Mouse (Mus musculus) right cerebral cortex, postnatal 10 days (tissue): ENCODE data around the gene Hlcs.

ENCODE experiments used
- DNase-seq, 2 experiments: peaks; one replicate each; pipeline ENCODE4 v3.0.0; 2021; ENCODE audit warnings: low spot score in 2 of 2

Hlcs gene

GRCm38 (mm10) chr16:94208152-94208551, 105.2 kb downstream of the Hlcs start:
- DNase-seq = no peak

DNA sequence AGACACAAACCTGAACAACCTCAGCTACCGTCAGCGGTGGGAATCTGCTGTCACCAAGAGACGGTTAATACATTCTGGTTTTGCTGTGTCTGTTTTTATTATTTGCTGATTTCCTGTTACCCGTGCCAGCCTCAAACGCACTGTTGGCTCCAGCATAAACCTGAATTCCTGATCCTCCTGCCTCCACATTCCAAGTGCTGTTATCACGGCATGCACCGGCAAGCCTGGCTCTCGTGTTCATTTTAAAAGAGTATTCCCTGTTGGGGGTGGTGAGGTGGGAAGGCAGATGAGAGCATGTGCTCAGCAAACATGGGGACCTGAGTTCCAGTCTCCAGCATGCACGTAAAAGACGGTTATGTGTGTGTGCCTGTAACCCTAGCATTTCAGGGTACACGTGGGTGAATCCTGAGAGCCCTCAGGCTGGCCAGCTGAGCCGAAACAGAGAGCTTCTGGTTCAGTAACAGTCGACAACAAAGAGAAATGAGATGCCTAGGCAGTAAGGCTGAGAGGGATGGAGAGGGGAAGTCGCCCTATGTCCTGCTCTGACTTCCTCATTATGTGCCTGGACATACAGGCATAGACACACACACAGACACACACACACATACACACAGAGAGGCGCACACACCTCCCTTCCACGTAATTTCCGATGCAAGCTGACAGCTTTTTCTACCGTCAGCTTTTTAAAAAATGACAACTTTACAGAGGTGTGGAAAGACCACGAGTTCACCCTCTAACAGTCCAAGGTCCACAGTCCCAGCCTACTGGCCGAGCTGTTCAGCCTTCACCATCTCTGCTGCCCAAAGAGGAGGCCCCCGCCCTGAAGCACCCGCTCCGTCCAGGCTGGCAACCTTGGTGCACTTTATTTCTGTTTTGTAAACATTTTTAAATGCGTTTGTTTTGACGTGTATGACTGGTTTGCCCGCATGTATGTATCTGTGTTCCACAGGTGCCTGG, 107.6 kb downstream of the Hlcs start:
- no peak for DNase-seq

DNA sequence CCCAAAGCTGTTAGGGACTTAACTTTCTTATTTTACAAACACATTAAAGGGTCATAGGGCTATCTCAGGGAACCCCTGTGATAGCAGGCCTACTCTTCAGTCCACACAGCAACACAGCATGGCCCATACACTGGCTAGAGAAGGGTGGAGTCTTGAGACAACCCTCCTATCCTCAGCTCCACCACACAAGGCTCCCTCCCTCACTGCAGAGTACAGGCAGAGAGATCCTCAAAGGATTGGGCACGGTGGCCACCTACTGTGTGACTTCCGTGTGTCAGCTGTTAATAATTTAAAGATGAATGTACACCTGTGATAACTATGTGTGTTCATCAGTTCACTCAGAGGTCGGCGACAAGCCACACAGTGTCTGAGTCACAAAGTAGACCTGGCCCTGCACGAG, 112.0 kb downstream of the Hlcs start:
- DNase-seq = no peak

GRCm38 (mm10) chr16:94195913-94196312, 117.5 kb downstream of the Hlcs start:
- no peak for DNase-seq

DNA sequence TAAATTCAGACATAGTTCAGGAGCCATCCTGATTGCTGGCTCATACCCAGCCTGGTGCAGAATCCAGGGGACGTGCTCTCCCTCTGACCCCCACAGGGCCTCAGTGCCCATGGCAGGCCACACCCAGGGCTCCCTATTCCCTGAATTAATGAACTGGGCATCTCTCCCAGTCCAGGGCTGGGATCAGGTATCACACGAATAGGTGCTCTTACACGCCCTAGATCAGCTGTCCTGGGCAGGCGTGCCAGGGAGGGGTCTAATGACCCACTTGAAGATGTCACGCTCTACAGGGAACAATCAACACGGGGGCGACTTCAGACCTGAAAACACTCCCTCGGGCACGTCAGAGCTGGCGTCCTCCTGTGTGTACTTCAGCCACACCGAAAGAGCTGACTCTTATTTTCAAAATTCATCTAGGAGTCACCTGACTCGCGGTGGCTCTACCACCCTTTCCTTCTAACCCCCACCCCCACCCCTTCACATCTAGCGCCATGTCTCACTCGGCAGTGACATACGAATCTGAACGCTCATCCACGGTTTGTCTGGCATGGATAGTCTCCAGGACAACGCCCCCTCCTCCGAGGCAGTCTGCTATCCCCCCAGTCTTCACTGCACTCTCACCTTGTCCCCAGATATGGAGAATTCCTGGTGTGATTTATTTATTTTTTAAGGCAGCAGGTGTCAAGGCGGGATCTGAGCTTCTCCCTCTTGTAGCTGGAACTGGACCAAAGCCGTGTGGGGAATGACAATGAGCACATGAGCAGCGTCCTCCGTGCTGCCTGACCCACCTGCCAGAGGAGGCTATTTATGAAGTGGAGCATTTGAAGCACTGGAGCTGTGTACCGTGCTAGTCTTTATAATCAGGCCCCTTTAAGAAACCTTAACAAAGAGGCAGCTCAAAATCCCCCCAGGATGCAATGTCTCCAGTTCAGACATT, 121.7 kb downstream of the Hlcs start:
- no peak for DNase-seq

DNA sequence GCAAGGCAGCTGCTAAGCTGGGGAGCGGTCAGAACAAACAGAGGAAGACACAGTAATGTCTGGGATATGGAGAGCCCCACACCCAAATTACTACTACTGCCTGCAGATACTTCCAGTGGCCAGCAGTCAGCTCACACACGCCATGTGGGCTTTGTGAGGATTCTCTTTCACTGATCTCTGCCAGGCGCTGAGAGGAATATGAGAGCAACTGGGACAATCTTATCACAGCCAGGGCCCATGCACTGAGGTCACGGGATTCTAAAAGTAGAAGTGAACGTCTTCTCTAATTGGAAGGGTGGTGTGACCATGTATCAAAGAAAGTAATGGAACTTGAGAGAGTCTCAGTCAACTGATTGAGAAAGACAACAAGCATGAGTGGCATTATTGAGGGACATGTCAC, 123.1 kb downstream of the Hlcs start:
- no peak for DNase-seq

DNA sequence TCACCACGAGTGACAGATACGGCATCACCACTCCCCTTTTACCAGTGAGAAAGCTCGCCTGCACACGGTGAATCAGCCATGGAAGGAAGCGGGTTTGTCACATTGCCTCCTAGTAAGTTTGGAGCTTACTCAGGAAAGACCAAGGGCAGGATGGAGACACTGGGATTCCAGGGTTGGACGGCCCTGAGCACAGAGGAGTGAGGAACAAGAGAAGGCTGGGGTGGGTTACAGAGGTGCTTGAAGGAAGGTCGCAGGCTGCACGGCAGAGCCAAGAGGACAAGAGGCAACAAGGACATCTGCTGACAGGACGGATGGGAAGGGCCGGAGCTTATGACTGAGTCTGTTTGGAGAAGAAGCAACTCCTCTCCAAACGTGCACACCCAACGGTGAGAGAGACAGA, 126.8 kb downstream of the Hlcs start:
- DNase-seq = no peak

GRCm38 (mm10) chr16:94185430-94185829, 127.9 kb downstream of the Hlcs start:
- no peak for DNase-seq

- DNase-seq = no peak
Measured at GRCm38 (mm10) chr16:94180122-94180870, 133.1 kb downstream of the Hlcs start.

DNA sequence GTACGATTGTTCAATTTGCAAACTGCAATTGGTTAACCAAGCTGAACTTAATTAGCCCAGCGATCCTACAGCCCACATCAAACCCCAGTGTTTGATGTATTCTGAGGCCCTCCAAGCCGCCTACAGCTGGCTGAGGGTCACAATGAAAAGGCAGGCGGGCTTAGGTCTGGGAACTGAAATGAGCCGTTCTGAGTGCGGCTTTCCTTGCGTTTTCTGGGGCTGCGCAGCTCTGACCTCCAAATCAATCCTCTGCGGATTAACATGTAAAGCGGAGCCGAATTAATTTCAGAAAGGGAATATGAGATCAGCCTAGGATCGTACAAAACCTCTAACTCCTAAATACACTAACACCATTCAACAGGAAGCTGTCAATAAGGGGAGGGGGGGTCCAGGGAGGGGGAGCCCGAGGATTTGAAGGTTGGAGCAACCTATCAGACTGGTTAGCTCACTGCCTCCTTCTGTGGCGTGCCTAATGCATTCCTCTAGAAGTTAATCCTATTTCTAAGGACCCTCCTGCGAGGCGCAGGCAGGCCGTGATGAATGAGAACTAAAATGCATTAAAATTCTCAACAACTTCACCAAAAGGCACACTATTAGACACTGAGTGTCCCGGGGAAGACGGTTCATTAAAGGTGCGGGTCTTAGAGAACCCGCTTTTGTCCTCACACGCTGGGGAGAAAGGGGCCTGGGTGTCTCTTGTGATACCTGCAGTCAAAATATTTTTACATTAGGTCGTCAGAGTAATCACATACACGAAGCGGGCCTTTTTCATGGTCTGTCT, 133.8 kb downstream of the Hlcs start:
- DNase-seq = no peak

DNA sequence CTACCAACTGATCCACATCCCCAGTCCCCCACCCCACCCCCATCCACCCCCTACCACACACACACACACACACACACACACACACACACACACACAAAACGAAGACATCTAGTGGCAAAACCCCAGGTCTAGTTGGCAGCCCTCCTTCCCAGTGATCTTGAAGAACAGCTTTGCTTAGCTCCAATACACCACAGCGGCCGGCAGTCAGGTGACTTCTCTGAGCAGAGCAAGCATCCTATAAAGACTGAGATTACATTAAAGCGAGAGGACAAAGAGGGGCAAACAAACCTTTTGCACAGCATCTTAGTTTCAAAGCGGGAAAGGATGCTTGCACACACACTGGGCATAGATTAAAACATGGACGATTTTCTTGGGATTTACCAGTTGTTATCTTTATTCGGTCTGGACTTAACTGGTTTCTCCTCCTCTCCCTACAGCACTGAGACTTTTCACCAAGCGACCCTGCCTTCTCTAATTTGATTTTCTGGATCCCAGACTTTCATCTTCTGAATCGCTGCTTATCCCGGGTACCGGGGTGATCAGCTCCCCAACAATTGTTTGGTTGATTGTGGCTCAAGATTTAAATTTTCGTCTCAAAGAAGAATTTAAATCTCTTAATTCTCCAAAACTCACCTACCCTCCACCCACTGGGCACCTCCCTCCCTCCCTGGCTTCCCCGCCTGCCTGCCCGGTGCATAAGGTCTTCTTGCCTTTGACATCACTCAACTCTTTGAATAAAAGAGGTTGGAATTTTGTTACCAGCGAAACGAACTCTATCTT, 134.7 kb downstream of the Hlcs start:
- DNase-seq = no peak

GRCm38 (mm10) chr16:94176997-94177857, 136.1 kb downstream of the Hlcs start:
- DNase-seq = peak; percentile 39 to 49

GRCm38 (mm10) chr16:94175366-94175986, 137.9 kb downstream of the Hlcs start:
- no peak for DNase-seq

DNA sequence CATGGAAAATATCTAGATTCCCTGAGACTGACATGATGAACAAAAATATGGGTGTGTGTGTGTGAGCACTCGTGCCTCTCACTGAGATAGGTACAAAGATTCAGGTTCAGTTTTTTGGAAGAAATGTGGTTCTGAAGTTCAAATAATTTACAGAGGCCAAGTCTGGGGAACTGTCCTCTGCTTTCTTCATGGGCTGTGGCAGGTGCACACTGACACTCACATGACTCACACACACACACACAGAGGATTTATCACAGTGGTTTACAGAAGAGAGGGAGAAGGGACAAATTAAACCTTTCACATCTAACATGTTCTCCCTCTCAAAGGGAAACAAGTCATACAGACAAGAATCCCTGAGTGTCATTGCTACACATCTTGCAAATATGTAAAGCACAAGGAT, 140.0 kb downstream of the Hlcs start:
- no peak for DNase-seq

DNA sequence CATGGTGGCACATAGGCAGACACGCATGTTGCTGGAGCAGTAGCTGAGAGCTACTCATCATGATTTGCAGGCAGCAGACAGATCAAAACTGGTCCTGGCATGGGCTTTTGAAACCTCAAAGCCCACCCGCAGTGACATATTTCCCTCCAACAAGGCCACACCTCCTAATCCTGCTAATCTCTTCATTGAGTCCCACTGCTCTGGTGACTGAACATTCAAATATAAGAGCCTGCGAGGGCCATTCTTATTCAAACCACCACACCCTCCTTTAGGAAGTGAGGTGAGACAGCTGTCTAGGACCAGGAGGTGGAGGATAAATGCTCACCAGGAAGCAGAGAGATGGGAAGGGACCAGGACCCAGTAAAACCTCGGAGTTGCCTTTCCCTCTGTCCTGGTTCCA, 143.2 kb downstream of the Hlcs start:
- no peak for DNase-seq

- no peak for DNase-seq
Measured at GRCm38 (mm10) chr16:94168655-94169545, 144.5 kb downstream of the Hlcs start.

DNA sequence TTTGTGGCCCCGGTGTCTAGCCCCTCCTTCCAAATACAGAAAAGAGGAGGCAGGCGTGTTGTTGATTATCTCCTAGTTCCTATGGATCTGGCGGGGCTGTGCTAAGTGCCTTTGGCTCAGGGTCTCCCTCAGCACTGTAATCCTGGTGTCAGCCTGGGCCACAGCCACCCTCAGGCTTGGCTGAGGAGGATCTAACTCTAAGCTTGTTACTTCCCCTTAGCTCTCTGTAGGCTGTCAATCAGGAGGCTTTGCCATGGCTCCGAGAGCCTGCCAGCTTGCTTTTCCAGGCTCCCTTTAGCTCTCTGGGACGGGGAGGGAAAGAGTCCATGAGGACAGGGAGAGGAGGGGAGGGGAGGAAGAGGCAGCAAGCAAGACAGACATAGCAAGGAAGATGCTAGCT, 148.4 kb downstream of the Hlcs start:
- DNase-seq = no peak

DNA sequence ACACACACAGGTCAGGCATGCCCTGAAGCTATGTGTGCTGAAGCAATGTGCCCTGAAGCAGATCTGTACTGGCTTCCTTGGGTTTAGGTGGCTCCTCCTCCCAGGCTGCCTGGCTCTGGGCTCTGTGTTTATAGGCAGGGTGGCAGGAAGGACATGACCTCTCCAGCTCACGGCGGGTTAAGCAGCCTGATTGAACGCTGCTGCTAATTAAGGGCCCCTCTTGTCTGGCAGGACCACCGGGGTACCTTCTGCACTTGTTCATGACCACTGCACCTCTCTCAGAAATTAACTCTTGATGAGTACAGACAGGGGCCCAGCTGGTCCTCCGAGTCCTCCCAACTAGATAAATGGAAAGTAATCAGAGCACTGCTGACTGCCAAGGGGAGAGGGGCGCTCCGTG, 149.1 kb downstream of the Hlcs start:
- DNase-seq = no peak
